Mouse (Mus musculus) left cerebral cortex, postnatal 4 days (tissue): ENCODE data around the gene Mif. TPM values are rescaled to one million over a fixed set of nuclear protein-coding genes. Genes with fewer than 3 reads are reported as not detected.
"Not testable (repeated sequence)": the region's sequence is repeated elsewhere in the genome, so short reads cannot be mapped to it uniquely, and the experiment has no call there.

Experiments used
- DNase-seq: peaks from one replicate; pipeline ENCODE4 v3.0.0-alpha.2; 2022
- intact Hi-C: fragments of 180-260 bp; cut with DNase I; formaldehyde crosslinking; loops from one replicate; pipeline ENCODE4 v1.15.1; 2025
- total RNA-seq, 2 experiments: library from RNA; stranded (reverse); gene quantifications; 2 replicates each; pipeline ENCODE4 v1.2.3; 2021

Mif gene
- total RNA-seq, 2 experiments from 2014 or later: 844 to 864 TPM

DNA sequence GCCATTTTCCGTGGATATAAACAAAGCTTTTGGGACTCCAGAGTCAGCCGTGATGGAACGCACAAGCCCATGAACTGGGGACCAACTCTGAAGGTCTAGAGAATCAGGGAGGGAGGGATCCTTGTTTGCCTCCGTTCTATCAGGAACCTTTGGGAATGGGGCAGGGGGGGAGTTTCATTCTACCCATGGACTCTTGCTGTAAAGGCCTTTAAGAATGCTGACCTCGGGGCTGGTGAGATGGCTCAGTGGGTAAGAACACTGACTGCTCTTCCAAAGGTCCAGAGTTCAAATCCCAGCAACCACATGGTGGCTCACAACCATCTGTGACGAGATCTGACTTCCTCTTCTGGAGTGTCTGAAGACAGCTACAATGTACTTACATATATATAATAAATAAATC, 16.1 kb downstream of the Mif start:
- DNase-seq, intact Hi-C loops: not testable (repeated sequence)

GRCm38 (mm10) chr10:75839092-75839491, 20.9 kb downstream of the Mif start:
- intact Hi-C loops: loop anchor here (10.0 kb wide), 1 partner anchor 64 kb away; the partner anchor contains the start of gene Ddt
- no peak for DNase-seq

DNA sequence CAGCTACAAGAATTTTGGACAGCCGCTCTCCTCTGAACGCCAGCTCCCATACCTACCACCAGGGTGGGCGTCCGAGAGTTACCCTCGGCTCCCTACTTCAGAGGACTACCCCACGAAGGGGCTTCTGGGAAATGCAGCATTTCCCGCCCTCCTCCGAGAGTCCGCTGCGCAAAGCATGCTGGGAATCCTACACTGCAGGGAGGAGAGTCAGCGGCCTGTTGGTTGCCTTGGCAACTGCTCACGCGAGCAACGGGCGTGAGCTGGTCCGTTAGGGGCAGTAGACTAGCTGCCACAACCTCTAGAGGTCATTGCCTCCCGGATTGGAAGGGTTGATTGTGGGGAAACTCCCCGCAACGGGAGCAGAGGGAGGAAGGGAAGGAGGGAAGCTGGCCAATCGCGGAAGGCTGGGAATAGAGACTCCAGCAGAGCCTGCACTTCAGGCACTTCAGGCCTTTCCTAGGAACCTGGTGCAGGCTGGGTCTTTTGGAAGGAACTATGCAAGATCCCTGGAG, 22.7 kb downstream of the Mif start, which contains the start of gene Gstt2:
Gene Gstt2 (minus strand): TSS at position 177 of the 512 bp plus-strand sequence.
- intact Hi-C loops: loop anchor here (10.0 kb wide), 1 partner anchor 63 kb away; the partner anchor contains the start of gene Ddt

GRCm38 (mm10) chr10:75835761-75836531, 24.1 kb downstream of the Mif start:
- intact Hi-C loops: loop anchor here (10.0 kb wide), 1 partner anchor 61 kb away; the partner anchor contains the start of gene Ddt
- DNase-seq: no peak

More for the DNA sequence above, 22.7 kb downstream of the Mif start, which contains the start of gene Gstt2:
- DNase-seq: peak; percentile 93

GRCm38 (mm10) chr10:75835307-75835706, 24.7 kb downstream of the Mif start:
- DNase-seq: no peak
- intact Hi-C loops: loop anchor here (10.0 kb wide), 1 partner anchor 61 kb away; the partner anchor contains the start of gene Ddt

DNA sequence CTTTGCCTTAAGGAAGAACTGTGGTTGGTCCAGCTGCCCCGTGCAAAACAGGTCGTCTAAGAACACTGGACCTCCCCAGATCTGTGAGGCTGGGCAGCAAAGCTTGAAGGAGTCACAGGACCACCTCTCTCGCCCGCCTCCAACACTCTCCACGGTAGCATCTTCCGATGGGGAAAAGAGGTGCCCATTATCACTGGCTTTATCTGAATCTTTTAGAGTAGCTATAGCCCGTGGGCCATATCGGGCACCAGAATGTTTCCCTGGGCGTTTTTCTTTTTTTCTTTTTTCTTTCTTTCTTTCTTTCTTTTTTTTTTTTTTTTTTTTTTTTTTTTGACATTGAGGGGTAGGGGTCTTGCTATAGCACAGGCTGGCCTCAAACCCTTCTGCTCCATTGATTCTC, 25.3 kb downstream of the Mif start:
- intact Hi-C loops: loop anchor here (10.0 kb wide), 1 partner anchor 60 kb away; the partner anchor contains the start of gene Ddt
- DNase-seq: no peak

GRCm38 (mm10) chr10:75834250-75834649, 25.8 kb downstream of the Mif start:
- peak; percentile 58 for DNase-seq
- intact Hi-C loops: loop anchor here (10.0 kb wide), 1 partner anchor 59 kb away; the partner anchor contains the start of gene Ddt

DNA sequence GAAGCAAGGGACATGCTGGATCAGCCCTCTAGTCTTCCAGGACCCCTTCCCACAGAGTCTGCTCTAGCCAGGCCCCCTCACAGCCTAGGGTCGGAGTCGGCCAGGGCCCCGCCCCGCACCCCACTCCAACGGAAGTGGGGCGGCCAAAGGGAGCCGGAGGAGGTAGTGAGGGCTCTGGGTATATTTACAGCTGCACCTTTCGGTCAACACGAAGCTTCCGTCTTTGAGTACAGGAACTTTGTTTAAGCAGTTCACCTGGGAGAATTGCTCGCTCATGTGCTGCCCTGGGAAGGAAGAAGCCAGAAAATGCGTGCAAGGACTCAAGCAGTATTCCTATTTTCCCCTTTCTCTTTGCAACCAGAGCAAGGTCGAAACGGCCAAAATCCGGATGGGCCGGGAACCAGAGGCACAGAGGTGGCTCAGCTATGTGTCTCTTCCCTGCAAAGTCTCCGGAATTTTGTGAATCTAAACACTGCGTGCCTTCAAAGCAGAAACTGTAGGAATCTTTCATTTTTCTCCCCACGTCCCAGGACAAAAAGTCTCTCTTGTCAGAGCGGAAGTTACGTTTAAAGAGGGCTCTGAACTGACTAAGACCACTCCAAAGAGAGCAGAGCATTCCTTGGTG, 26.5 kb downstream of the Mif start:
- no peak for DNase-seq
- intact Hi-C loops: loop anchor here (10.0 kb wide), 1 partner anchor 59 kb away; the partner anchor contains the start of gene Ddt

DNA sequence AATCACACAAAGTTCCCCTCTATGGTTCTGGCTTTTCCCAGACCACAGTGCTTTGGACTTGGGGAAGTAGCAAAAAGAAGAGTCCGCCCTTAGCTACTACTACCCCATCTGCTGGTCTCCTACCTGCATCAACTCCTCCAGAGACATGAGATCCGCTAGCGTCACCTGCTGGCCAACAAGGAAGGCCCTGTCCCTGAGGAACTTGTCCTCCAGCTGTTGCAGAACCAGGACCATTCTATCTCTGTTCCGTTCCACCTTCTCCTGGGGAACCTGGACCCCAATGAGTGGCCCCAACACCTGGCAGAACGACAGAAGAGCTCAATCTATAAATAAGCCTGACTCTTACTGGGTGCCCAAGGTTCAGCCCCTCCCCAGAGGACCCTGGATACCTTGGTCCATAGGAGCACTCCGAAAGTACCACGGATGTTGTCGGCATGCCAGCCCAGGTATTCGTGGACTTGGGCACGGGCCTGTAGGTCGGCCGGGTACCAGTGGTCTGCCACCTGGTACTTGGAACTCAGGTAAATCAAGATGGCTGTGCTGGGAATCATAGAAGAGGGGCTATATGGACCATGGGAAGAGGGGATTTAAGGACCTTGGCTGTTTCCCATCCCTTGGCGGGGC, 27.7 kb downstream of the Mif start:
- no peak for DNase-seq
- intact Hi-C loops: loop anchor here (10.0 kb wide), 1 partner anchor 58 kb away; the partner anchor contains the start of gene Ddt

GRCm38 (mm10) chr10:75830275-75830670, 29.8 kb downstream of the Mif start:
- intact Hi-C loops: loop anchor here (10.0 kb wide), 1 partner anchor 55 kb away; the partner anchor contains the start of gene Ddt
- DNase-seq: no peak

- DNase-seq: no peak
- intact Hi-C loops: loop anchor here (10.0 kb wide), 1 partner anchor 55 kb away; the partner anchor contains the start of gene Ddt
Measured at GRCm38 (mm10) chr10:75829529-75830274, 30.3 kb downstream of the Mif start.

DNA sequence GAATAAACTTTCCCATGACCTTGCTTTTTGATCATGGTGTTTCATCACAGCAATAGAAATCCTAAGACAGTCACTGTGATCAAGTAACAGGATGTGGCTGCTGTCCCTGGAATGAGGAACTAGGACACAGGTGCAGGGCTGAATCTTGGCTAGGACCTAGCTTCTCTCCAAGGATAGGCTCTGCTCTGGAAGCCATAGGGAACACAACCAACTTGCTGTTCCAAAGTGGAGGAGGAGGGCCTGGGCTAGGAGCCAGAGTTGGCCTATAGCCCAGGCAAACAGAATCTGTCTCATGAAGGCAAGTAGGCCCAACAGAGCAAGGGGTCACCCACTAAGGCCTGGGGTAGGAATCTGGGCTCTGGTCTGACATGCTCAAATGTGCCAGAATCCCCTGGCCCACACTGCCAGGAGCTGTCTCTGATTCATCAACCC, 31.5 kb downstream of the Mif start:
- intact Hi-C loops: no loop called here
- peak; percentile 90 for DNase-seq

GRCm38 (mm10) chr10:75827668-75828360, 32.2 kb downstream of the Mif start:
- peak; percentile 82 for DNase-seq
- intact Hi-C loops: no loop called here

DNA sequence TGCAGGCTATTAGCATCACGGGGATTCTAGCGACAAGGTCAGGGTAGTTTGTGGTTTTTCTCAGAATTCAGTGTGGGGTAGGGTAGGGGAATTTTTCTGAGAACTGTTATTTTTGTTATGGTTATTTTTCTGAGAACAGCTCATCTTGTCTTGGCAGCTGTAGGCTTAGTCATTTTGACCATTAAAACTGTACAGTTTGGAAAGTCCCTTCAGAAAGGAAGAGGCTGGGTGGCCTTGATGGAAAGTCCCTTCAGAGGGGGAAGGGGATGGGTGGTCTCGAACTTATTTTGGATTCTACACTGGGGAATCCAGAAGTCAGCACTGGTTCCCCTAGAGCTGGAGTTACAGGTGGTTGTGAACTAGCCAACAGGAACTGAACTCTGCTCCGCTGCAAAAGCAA, 35.5 kb downstream of the Mif start:
- intact Hi-C loops: no loop called here
- DNase-seq: no peak

- intact Hi-C loops: no loop called here
- DNase-seq: no peak
Measured at GRCm38 (mm10) chr10:75823782-75824181, 36.3 kb downstream of the Mif start.

DNA sequence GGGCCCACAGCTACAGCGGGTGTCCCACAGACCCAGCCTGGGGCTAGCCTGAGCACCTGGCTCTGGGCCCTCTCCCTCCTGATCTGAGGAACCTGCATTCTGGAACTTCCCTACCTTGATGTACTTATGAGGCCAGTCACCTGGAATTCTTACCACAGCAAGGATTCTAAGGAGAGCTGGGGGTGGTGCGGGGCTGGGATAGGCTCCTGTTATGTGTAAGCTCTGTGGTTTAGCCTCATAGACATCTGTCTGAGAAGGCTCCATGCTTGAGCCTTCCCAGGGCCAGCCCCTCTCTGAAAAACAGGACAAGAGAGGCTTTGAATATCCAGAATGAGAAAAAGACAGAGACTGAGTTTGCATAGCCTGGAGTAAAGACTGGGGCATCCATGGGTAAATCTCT, 37.6 kb downstream of the Mif start, which contains the start of gene Gstt4:
Gene Gstt4 (minus strand): TSS at position 101 of the 400 bp plus-strand sequence.
- intact Hi-C loops: no loop called here
- no peak for DNase-seq

DNA sequence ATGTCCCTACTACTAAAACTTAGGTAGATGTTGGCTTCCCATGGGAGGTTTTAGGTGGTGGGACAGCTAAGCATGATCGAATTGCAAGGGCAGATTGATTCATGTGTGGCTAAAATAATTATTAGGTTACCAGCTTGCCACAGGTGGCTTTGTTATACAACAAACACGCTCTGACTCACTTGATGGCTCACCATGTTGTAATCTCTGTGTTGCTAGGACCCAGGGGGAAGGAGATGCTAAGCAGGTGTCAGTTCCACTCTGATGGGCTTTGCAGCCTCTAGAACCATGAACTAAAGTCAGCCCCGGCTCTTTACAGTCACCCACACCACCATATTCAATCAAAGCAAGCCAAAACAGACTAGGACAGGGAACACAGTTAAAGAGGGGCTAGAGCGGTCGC, 40.2 kb downstream of the Mif start:
- intact Hi-C loops: no loop called here

DNA sequence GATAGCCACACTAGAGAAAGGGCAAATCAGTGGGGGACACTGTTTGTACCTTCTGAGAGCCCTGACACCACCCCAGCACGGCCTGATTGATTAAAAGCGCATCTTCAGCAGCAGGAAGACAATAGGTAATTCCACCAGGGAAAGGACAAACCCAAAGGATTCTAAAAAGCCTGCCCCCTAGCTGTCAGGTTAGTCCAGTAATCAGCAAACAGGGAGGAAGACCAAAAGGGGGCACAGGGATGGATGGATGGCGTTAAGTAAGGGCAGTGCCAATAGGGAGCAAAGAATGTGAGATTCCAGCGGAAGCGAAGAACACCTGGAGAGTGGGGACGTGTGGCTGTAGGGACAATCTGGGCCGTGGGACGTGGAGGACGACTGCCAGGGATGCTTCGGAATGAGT, 41.4 kb downstream of the Mif start:
- intact Hi-C loops: no loop called here
- DNase-seq: no peak

More for the DNA sequence above, 40.2 kb downstream of the Mif start:
- no peak for DNase-seq
